In the genomic region with DNA sequence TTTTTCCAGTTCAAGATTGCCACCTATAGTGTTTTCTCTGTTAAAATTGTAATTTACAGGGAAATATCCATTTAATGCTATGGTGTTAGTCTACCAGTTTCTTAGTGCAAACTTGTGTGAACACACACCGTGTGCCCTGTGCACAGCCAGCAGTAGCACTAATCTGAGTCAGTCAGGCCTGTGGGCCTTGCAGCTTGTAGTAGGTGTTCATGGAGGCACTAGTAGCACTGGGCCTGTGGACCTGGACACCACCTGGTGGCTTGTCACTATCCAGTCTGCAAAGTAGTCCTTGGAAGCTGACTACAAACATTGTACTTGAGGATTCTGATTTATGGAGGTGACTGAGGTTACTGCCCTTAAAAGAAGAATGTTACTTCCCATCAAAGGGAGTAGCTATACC, we compare ENCODE assay signal across 16 mouse cellular contexts.
"Had no signal": no experiment of that assay in that cellular context is flagged by ENCODE, and none has a peak within 500 bp of the region (broad histone marks: within the 10 kb centered on the region; RNA-seq: fewer than 3 reads in every experiment).

No protein-coding gene starts in this region.

- H3K36me3 ChIP-seq: limb, embryonic 10.5 days; limb, embryonic 13.5 days; liver, embryonic 12.5 days; liver, embryonic 15.5 days; midbrain, embryonic 10.5 days had no signal

- H3K27ac ChIP-seq: limb, embryonic 10.5 days; limb, embryonic 13.5 days; liver, embryonic 12.5 days; liver, embryonic 15.5 days; macrophage; midbrain, embryonic 10.5 days had no signal

- H3K27me3 ChIP-seq: limb, embryonic 13.5 days; liver, embryonic 12.5 days; liver, embryonic 15.5 days had no signal

- H3K4me1 ChIP-seq: liver, embryonic 12.5 days; liver, embryonic 15.5 days had no signal

- H3K9me3 ChIP-seq: limb, embryonic 10.5 days; limb, embryonic 13.5 days; liver, embryonic 12.5 days; liver, embryonic 15.5 days; midbrain, embryonic 10.5 days had no signal

- H3K4me2 ChIP-seq: limb, embryonic 13.5 days; liver, embryonic 12.5 days; liver, embryonic 15.5 days had no signal

- H3K9ac ChIP-seq: limb, embryonic 13.5 days; liver, embryonic 12.5 days; liver, embryonic 15.5 days had no signal

- H3K4me3 ChIP-seq: limb, embryonic 10.5 days; limb, embryonic 13.5 days; liver, embryonic 12.5 days; liver, embryonic 15.5 days; midbrain, embryonic 10.5 days had no signal

- DNase-seq: kidney, adult 11 months; kidney, adult 8-10 months; kidney, postnatal 10 days; kidney, postnatal 36 days; liver; lung, adult 2 months; lung, postnatal 14 days; midbrain, embryonic 14.5 days; thymus, adult 18-20 months; thymus, postnatal 36 days had no signal

- ATAC-seq: liver, embryonic 12.5 days had no signal
